Mouse (Mus musculus): ENCODE data around the gene BC025920.

DNA sequence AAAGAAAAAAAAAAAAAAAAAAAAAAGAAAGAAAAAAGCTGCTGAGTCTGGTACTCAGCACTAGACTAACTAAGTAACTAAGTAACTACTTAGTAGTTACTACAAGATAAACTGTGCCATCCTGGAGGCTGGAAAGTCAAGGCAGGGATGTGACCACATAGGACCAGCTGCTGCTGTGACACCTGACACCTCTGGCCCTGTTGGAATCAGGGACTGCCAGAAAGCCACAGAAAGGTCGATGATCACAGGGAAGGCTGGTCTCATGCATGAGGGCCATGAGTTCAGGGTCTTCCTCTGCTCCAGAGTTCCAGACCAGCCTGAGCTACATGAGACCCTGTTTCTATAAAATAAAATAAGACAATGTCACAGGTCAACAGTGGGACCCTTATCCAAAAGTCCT, 48.6 kb upstream of the BC025920 start:
- TF ChIP-seq CTCF (IDR thresholded peaks at IDR 0.05; ENCODE audit: borderline replicate concordance, insufficient read depth, low read depth, low read length) (no peak), POLR2A (IDR thresholded peaks at IDR 0.05; ENCODE audit: borderline replicate concordance, insufficient read depth, low read length) (no peak)

Data from cerebellum, adult 2 months (tissue).